In genomic region chr15:101145424-101146099, GRCm38 (mm10) we compare ENCODE assay signal across 8 mouse cellular contexts. TPM values are rescaled to one million over a fixed set of nuclear protein-coding genes. Genes with fewer than 3 reads are reported as not detected.
DNase-seq lines count a peak whose midpoint lies in the region; ATAC-seq and TF ChIP-seq lines count a peak whose summit lies in the region.

No protein-coding gene starts in this region.

- peaks cover 9% of the 10 kb centered on the region for H3K4me1 ChIP-seq in brown adipose tissue, adult 24 weeks (ENCODE audit: control insufficient read depth, insufficient read depth, insufficient read length, low read length)
- H3K4me1 ChIP-seq in heart, embryonic 13.5 days: peaks cover 73% of the 10 kb centered on the region
- peaks cover 37% of the 10 kb centered on the region for H3K4me1 ChIP-seq in kidney, postnatal 0 days (replicated peaks; ENCODE audit: insufficient read depth, low read length)
- peaks cover 42% of the 10 kb centered on the region for H3K4me1 ChIP-seq in liver, embryonic 11.5 days (replicated peaks; ENCODE audit: control insufficient read depth, insufficient read depth, low read length)

- no peaks in the 10 kb centered on the region for H3K9me3 ChIP-seq in heart, embryonic 13.5 days
- no peaks in the 10 kb centered on the region for H3K9me3 ChIP-seq in kidney, postnatal 0 days (replicated peaks; ENCODE audit: low read length)
- H3K9me3 ChIP-seq in liver, embryonic 11.5 days (ENCODE audit: control insufficient read depth, low read length): no peaks in the 10 kb centered on the region

- H3K27me3 ChIP-seq in heart, embryonic 13.5 days (replicated peaks): no peaks in the 10 kb centered on the region
- H3K27me3 ChIP-seq in kidney, postnatal 0 days (ENCODE audit: insufficient read depth, low read length): no peaks in the 10 kb centered on the region
- no peaks in the 10 kb centered on the region for H3K27me3 ChIP-seq in liver, embryonic 11.5 days (replicated peaks; ENCODE audit: control insufficient read depth, insufficient read depth, low read length)
- peaks cover 4% of the 10 kb centered on the region for H3K27me3 ChIP-seq in myocyte (ENCODE audit: control insufficient read depth, insufficient read depth, insufficient read length)

- TF ChIP-seq CTCF in kidney, postnatal 0 days (IDR thresholded peaks at IDR 0.05; ENCODE audit: low read depth): peak; percentile 98

- peak; percentile 95 for DNase-seq in CD4-positive, CD25-positive, alpha-beta regulatory T cell, adult 2 months (ENCODE audit: low read depth, low spot score)
- peak; percentile 99 for DNase-seq in kidney, postnatal 0 days (ENCODE audit: low spot score)
- peak; percentile 91 for DNase-seq in liver, embryonic 11.5 days (ENCODE audit: low spot score)
- peak; percentile 85 to 92 for DNase-seq in spleen, postnatal 4 days (ENCODE audit: low spot score in 2 of 2)

- WGBS in heart, embryonic 13.5 days: 10% methylated on average over 19 of the region's 19 CpGs
- WGBS in kidney, postnatal 0 days: 9% methylated on average over 19 of the region's 19 CpGs
- WGBS in liver, embryonic 11.5 days: 9% methylated on average over 19 of the region's 19 CpGs

- peak overlapping the region; percentile 61 for H3K27ac ChIP-seq in brown adipose tissue, adult 24 weeks (replicated peaks; ENCODE audit: low read depth, low read length)
- peak overlapping the region; percentile 46; the same call in 1 of the 2 replicates for H3K27ac ChIP-seq in heart, embryonic 13.5 days (replicated peaks)
- H3K27ac ChIP-seq in kidney, postnatal 0 days: peak overlapping the region; percentile 80; the same call in 1 of the 2 replicates
- no peak overlapping the region for H3K27ac ChIP-seq in liver, embryonic 11.5 days (ENCODE audit: low read depth, low read length)

- H3K4me3 ChIP-seq in brown adipose tissue, adult 24 weeks (ENCODE audit: insufficient read depth, low read depth, low read length): peak overlapping the region; percentile 39
- peak overlapping the region; percentile 21; the same call in 1 of the 2 replicates for H3K4me3 ChIP-seq in heart, embryonic 13.5 days
- H3K4me3 ChIP-seq in kidney, postnatal 0 days (replicated peaks; ENCODE audit: low read depth, low read length): no peak overlapping the region
- H3K4me3 ChIP-seq in liver, embryonic 11.5 days (ENCODE audit: low read depth, low read length): no peak overlapping the region
- H3K4me3 ChIP-seq in myocyte: no peak overlapping the region

- TF ChIP-seq POLR2A in myocyte (IDR thresholded peaks at IDR 0.05; ENCODE audit: insufficient read length, low read depth): peak; percentile 66

- no peak overlapping the region for H3ac ChIP-seq in myocyte (ENCODE audit: control insufficient read depth, insufficient read length)

- H3K79me2 ChIP-seq in myocyte (ENCODE audit: control insufficient read depth, insufficient read depth): no peaks in the 10 kb centered on the region

- H3K36me3 ChIP-seq in heart, embryonic 13.5 days: no peaks in the 10 kb centered on the region
- no peaks in the 10 kb centered on the region for H3K36me3 ChIP-seq in kidney, postnatal 0 days (ENCODE audit: insufficient read depth, low read length)
- no peaks in the 10 kb centered on the region for H3K36me3 ChIP-seq in liver, embryonic 11.5 days (ENCODE audit: control insufficient read depth, insufficient read depth, low read length)
- H3K36me3 ChIP-seq in myocyte (ENCODE audit: control insufficient read depth, insufficient read depth): no peaks in the 10 kb centered on the region

- H3K9ac ChIP-seq in heart, embryonic 13.5 days: peak overlapping the region; percentile 60
- H3K9ac ChIP-seq in kidney, postnatal 0 days (ENCODE audit: low read depth, low read length): peak overlapping the region; percentile 44; the same call in 1 of the 2 replicates
- H3K9ac ChIP-seq in liver, embryonic 11.5 days (ENCODE audit: low read depth, low read length): no peak overlapping the region

- ATAC-seq in erythroid progenitor cell, adult 5-6 weeks (replicated peaks; ENCODE audit: low FRiP score, poor library complexity, severe bottlenecking): peak; percentile 50
- peak; percentile 73 for ATAC-seq in heart, embryonic 13.5 days (ENCODE audit: extremely low read depth, insufficient number of reproducible peaks, low FRiP score, low TSS enrichment)
- ATAC-seq in kidney, postnatal 0 days (replicated peaks; ENCODE audit: low FRiP score, low read depth): peak; percentile 94
- peak; percentile 91 for ATAC-seq in liver, embryonic 11.5 days (replicated peaks; ENCODE audit: low FRiP score)

- H3K4me2 ChIP-seq in heart, embryonic 13.5 days: peak overlapping the region; percentile 56
- H3K4me2 ChIP-seq in kidney, postnatal 0 days (ENCODE audit: low read length): peak overlapping the region; percentile 45
- peak overlapping the region; percentile 48 for H3K4me2 ChIP-seq in liver, embryonic 11.5 days
- peak overlapping the region; percentile 59 for H3K4me2 ChIP-seq in myocyte (ENCODE audit: low read depth)

TF ChIP-seq in myocyte, 11 proteins besides CTCF, POLR2A, EP300 and RAD21:
- TF ChIP-seq E2F4 (IDR thresholded peaks at IDR 0.05; ENCODE audit: insufficient read depth) (no peak), POLR2AphosphoS2 (IDR thresholded peaks at IDR 0.05; ENCODE audit: insufficient read length, low read depth) (peak; percentile 36), MYOD1 (IDR thresholded peaks at IDR 0.05; ENCODE audit: control insufficient read depth in 1 of 3, insufficient read length in 2 of 3, low read depth in 2 of 3) (peak in 2 of 3 experiments; percentile 87 to 92), USF1 (IDR thresholded peaks at IDR 0.05; ENCODE audit: low read depth) (no peak), TCF3 (IDR thresholded peaks at IDR 0.05; ENCODE audit: insufficient read length, low read depth) (peak; percentile 15), TCF12 (IDR thresholded peaks at IDR 0.05; ENCODE audit: insufficient read depth, poor library complexity, severe bottlenecking) (no peak), SRF (IDR thresholded peaks at IDR 0.05; ENCODE audit: control insufficient read depth, insufficient read length, low read depth) (peak; percentile 72), MYOG (IDR thresholded peaks at IDR 0.05; ENCODE audit: control insufficient read depth in 1 of 3, insufficient read depth in 1 of 3, insufficient read length in 2 of 3, low read depth in 2 of 3) (peak; percentile 61 to 95 (median 95))

RNA-seq across cellular contexts. Expression of gene Acvrl1, which starts 17.2 kb away (rescaled TPM):
- polyA plus RNA-seq in brown adipose tissue, adult 24 weeks (2012; ENCODE audit: insufficient read depth, insufficient read length, missing spikeins): 9.4 and 13.7 TPM in 2 replicates
- total RNA-seq in erythroid progenitor cell, adult 5-6 weeks (2015; ENCODE audit: low replicate concordance): 1.1 and 23.1 TPM in 2 replicates
- total RNA-seq in erythroid progenitor cell, adult 5-6 weeks (2017; ENCODE audit: low replicate concordance): 0.08 and 1.3 TPM in 2 replicates
- 7.0 and 7.4 TPM in 2 replicates for polyA plus RNA-seq in heart, embryonic 13.5 days (2015; fragmentation: Nextera tagmentation; extraction: Ambion mirVana)
- 16.9 and 17.8 TPM in 2 replicates for polyA plus RNA-seq in kidney, postnatal 0 days (2015; fragmentation: Nextera tagmentation; extraction: Ambion mirVana)
- 2.5 TPM in 2 replicates for polyA plus RNA-seq in liver, embryonic 11.5 days (2014; fragmentation: Nextera tagmentation; extraction: Ambion mirVana)
- 0.10 TPM for polyA plus RNA-seq in myocyte (2012; fragmentation: generic; extraction: Trizol)

RNA-seq across cellular contexts. Expression of gene Acvr1b, which starts 28.3 kb away (rescaled TPM):
- 3.1 and 3.2 TPM in 2 replicates for polyA plus RNA-seq in brown adipose tissue, adult 24 weeks (2012; ENCODE audit: insufficient read depth, insufficient read length, missing spikeins)
- total RNA-seq in erythroid progenitor cell, adult 5-6 weeks (2015; ENCODE audit: low replicate concordance): 0.84 and 1.8 TPM in 2 replicates
- total RNA-seq in erythroid progenitor cell, adult 5-6 weeks (2017; ENCODE audit: low replicate concordance): 1.2 and 1.4 TPM in 2 replicates
- 5.4 and 6.0 TPM in 2 replicates for polyA plus RNA-seq in heart, embryonic 13.5 days (2015; fragmentation: Nextera tagmentation; extraction: Ambion mirVana)
- polyA plus RNA-seq in kidney, postnatal 0 days (2015; fragmentation: Nextera tagmentation; extraction: Ambion mirVana): 5.8 and 6.4 TPM in 2 replicates
- polyA plus RNA-seq in liver, embryonic 11.5 days (2014; fragmentation: Nextera tagmentation; extraction: Ambion mirVana): 4.2 and 4.4 TPM in 2 replicates
- 5.3 TPM for polyA plus RNA-seq in myocyte (2012; fragmentation: generic; extraction: Trizol)

RNA-seq across cellular contexts. Expression of gene Ankrd33, which starts 30.0 kb away (rescaled TPM):
- not detected in 2 replicates for polyA plus RNA-seq in brown adipose tissue, adult 24 weeks (2012; ENCODE audit: insufficient read depth, insufficient read length, missing spikeins)
- not detected in 2 replicates for total RNA-seq in erythroid progenitor cell, adult 5-6 weeks (2015; ENCODE audit: low replicate concordance)
- not detected in 2 replicates for total RNA-seq in erythroid progenitor cell, adult 5-6 weeks (2017; ENCODE audit: low replicate concordance)
- polyA plus RNA-seq in heart, embryonic 13.5 days (2015; fragmentation: Nextera tagmentation; extraction: Ambion mirVana): not detected in 2 replicates
- polyA plus RNA-seq in kidney, postnatal 0 days (2015; fragmentation: Nextera tagmentation; extraction: Ambion mirVana): not detected in 2 replicates
- polyA plus RNA-seq in liver, embryonic 11.5 days (2014; fragmentation: Nextera tagmentation; extraction: Ambion mirVana): not detected in 2 replicates
- not detected for polyA plus RNA-seq in myocyte (2012; fragmentation: generic; extraction: Trizol)

Comparison
In these comparisons a context has a peak if more than half of its experiments do, and no peak if none do; other contexts are left out.
1. H3K4me3 ChIP-seq: peak in brown adipose tissue, adult 24 weeks (single experiment) and heart, embryonic 13.5 days (single experiment); none in kidney, postnatal 0 days (single experiment), liver, embryonic 11.5 days (single experiment) and myocyte (single experiment).
2. Peak in every context shown above with its lines, with median percentiles within 50 percentile points of each other: DNase-seq, ATAC-seq and H3K4me2 ChIP-seq.